Mouse (Mus musculus) hindbrain, embryonic 12.5 days (tissue): ENCODE data around the gene Xpot. TPM values are rescaled to one million over a fixed set of nuclear protein-coding genes. Genes with fewer than 3 reads are reported as not detected.
A peak's percentile ranks its signal among the peaks of the same experiment; 100 is the strongest.

Source experiments
- ATAC-seq: fragments of 200-750 bp; cut with Nextera tagmentation; 2 replicates; pipeline ENCODE4 v1.8.0; 2017; ENCODE audit warnings: moderate TSS enrichment; ENCODE audit not compliant: low FRiP score
- H3K27ac ChIP-seq: fragments of 300-500 bp; sonication (generic); 2 replicates; pipeline ENCODE4 v1.5.1; 2016; ENCODE audit warnings: mild to moderate bottlenecking
- H3K27me3 ChIP-seq: fragments of 300-500 bp; sonication (generic); 2 replicates; pipeline ENCODE4 v1.6.1; 2016; ENCODE audit warnings: mild to moderate bottlenecking
- H3K36me3 ChIP-seq: fragments of 300-500 bp; sonication (generic); 2 replicates; pipeline ENCODE4 v1.6.1; 2016; ENCODE audit warnings: mild to moderate bottlenecking
- H3K4me1 ChIP-seq: fragments of 300-500 bp; sonication (generic); 2 replicates; pipeline ENCODE4 v1.6.1; 2016
- H3K4me2 ChIP-seq: fragments of 300-500 bp; sonication (generic); replicated peaks from 2 replicates; pipeline ENCODE4 v1.6.1; 2016; ENCODE audit warnings: mild to moderate bottlenecking
- H3K4me3 ChIP-seq: fragments of 300-500 bp; sonication (generic); 2 replicates; pipeline ENCODE4 v1.5.1; 2016; ENCODE audit warnings: mild to moderate bottlenecking
- H3K9ac ChIP-seq: fragments of 300-500 bp; sonication (generic); 2 replicates; pipeline ENCODE4 v1.6.1; 2016; ENCODE audit warnings: mild to moderate bottlenecking, moderate library complexity
- H3K9me3 ChIP-seq: fragments of 300-500 bp; sonication (generic); replicated peaks from 2 replicates; pipeline ENCODE4 v1.6.1; 2016; ENCODE audit warnings: mild to moderate bottlenecking
- WGBS: fragments of 180-500 bp; shearing (Covaris S2); methylation state at CpG from one replicate; pipeline ENCODE4 v1.1.7; 2016; 5-methylcytosine and 5-hydroxymethylcytosine counted together
- polyA plus RNA-seq: library from polyadenylated mRNA; unstranded; fragments of >200 nt; fragmentation: Nextera tagmentation; extraction: Ambion mirVana; gene quantifications from 2 replicates; pipeline ENCODE4 v1.2.1, GENCODE M21; 2016

Gene Xpot
- polyA plus RNA-seq, 1 experiment from 2014 or later = 50.6 TPM

DNA sequence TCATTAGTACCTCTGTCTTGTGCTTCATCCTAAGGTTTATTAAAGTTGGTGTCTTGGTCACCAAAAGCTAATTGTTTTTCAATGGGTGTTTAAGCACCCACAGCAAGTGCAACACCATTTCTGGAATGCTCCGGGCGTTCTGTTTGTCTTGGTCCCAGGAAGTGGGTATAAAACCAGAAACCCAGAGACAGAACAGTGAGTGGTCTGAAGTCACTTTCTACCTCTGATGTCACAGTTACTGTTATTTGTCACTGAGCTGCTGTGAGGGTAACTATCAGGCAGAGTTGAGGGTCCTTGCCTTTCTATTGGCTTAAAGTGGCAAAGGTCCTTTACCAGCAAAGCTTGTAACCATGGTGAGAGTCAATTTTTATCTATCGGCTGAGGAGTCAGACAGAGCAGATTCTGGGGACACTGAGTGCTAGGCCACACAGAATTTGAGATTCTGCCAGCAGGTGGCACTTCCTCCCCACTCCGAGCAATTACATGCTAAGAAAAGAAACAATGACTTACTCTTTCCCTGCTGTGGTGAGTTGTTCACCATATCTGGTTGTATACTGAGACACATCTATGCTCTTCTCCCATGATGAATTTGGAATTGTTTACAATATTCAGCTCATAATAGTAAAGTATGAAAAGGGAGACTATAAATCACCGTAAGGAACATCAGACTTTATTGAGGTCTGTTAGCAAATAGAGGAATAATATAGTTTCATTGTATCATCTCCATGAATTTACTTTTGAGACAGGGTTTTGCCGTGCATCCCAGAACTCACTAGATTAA, 14.2 kb upstream of the Xpot start:
- Histone ChIP-seq H3K4me2 (peak overlapping the region; percentile 95), H3K4me3 (no peak overlapping the region), H3K9ac (no peak overlapping the region), H3K4me1 (peaks cover 17% of the 10 kb centered on the region), H3K36me3 (no peaks in the 10 kb centered on the region), H3K27me3 (peaks cover 41% of the 10 kb centered on the region), H3K9me3 (no peaks in the 10 kb centered on the region), H3K27ac (no peak overlapping the region)
- peak; percentile 79 for ATAC-seq
- whole genome bisulfite sequencing = 49% methylated on average over 6 of the region's 6 CpGs

DNA sequence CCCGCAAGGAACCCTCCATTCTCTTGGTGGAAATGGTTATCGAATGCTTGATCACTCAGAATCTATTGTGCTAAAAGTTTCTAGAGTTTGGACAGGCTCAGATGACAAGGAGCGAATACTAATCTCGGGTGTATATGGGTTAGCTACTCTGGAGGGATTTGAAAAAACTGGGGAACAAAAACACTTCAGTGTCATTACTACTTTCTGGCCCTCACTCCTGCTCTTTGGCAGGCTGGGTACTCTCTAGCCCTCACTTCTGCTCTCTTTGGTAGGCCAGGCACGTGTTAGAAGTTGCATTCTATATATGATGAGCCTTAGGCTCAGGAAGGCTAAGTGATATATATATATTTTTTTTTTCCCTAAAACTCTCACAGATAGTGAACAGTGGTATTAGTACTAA, 13.4 kb upstream of the Xpot start:
- Histone ChIP-seq H3K4me2 (no peak overlapping the region), H3K36me3 (no peaks in the 10 kb centered on the region), H3K9ac (no peak overlapping the region), H3K4me1 (peaks cover 17% of the 10 kb centered on the region), H3K27ac (no peak overlapping the region), H3K27me3 (peaks cover 41% of the 10 kb centered on the region), H3K4me3 (no peak overlapping the region), H3K9me3 (no peaks in the 10 kb centered on the region)
- no peak for ATAC-seq
- 79% methylated on average over 5 of the region's 5 CpGs for WGBS

DNA sequence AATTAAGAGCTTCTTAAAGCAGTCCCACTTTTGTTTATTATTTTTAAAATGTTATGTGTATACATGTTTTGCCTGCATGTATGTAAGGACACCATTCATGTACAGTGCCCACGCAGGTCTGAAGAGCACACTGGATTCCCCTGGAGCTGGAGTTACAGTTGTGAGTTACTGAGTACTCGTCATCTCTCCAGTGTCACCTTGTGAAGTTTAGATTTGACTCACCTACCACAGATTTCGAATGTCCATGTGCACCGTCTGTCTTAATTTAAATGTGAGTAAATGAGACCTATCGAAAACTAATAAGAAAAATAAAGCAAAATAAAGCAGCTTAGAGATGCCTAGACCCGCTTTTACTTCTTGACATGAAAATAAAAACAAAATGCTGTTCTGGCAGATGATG, 10.1 kb upstream of the Xpot start:
- ATAC-seq = no peak
- no peak overlapping the region for H3K4me3 ChIP-seq
- H3K4me2 ChIP-seq = no peak overlapping the region
- H3K9ac ChIP-seq = no peak overlapping the region
- no peaks in the 10 kb centered on the region for H3K36me3 ChIP-seq
- peaks cover 10% of the 10 kb centered on the region for H3K27me3 ChIP-seq
- 90% methylated on average over 6 of the region's 6 CpGs for WGBS
- peaks cover 6% of the 10 kb centered on the region; the same call in 1 of the 2 replicates for H3K4me1 ChIP-seq
- no peaks in the 10 kb centered on the region for H3K9me3 ChIP-seq
- H3K27ac ChIP-seq = no peak overlapping the region

DNA sequence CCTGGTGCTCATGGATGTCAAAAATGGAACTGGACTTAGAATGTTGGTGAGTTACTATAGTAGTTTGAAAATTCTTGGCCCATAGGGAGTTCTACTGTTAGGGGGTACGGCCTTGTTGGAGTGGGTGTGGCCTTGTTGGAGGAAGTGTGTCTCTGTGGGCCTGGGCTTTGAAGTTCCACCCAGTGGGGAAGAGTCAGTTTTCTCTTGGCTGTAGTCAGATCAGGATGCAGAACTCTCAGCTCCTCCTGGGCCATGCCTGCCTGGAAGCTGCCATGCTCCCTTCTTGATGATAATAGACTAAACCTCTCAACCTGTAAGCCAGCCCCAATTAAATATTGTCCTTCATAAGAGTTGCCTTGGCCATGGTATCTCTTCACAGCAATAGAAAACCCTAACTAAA, 8.0 kb upstream of the Xpot start:
- H3K36me3 ChIP-seq = no peaks in the 10 kb centered on the region
- 57% methylated on average over 1 of the region's 1 CpGs for WGBS
- no peak overlapping the region for H3K4me2 ChIP-seq
- no peak overlapping the region for H3K9ac ChIP-seq
- H3K4me3 ChIP-seq = no peak overlapping the region
- no peaks in the 10 kb centered on the region for H3K4me1 ChIP-seq
- ATAC-seq = no peak
- H3K9me3 ChIP-seq = no peaks in the 10 kb centered on the region
- H3K27ac ChIP-seq = no peak overlapping the region
- no peaks in the 10 kb centered on the region; the same call in 1 of the 2 replicates for H3K27me3 ChIP-seq

DNA sequence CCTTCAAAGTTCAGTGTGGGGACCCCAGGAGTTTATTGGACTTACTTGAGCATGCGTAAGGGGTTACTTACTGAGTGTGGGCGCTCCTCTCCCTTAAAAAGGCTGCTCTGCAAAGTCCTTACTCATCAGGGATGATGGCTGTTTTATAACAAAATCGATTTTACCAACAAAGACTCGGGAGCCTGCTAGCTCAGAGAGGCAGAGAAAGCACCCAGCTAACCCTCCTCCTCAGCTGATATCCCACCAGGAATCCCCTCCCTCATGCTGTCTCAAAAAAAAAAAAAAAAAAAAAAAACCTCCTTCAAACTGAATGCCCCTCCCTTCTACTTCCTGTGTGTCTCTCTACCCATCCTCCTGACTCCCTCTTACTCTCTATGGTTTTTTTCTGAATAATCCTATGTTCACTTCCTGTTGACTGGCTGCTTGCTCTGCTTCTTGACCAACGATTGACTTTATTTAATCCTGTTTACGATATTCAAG, 2.5 kb upstream of the Xpot start:
- no peaks in the 10 kb centered on the region for H3K9me3 ChIP-seq
- no peak for ATAC-seq
- WGBS = 88% methylated on average over 6 of the region's 6 CpGs
- H3K4me3 ChIP-seq = no peak overlapping the region
- no peak overlapping the region for H3K4me2 ChIP-seq
- H3K27me3 ChIP-seq = no peaks in the 10 kb centered on the region
- H3K36me3 ChIP-seq = no peaks in the 10 kb centered on the region
- peaks cover 10% of the 10 kb centered on the region for H3K4me1 ChIP-seq
- no peak overlapping the region for H3K27ac ChIP-seq
- no peak overlapping the region for H3K9ac ChIP-seq

DNA sequence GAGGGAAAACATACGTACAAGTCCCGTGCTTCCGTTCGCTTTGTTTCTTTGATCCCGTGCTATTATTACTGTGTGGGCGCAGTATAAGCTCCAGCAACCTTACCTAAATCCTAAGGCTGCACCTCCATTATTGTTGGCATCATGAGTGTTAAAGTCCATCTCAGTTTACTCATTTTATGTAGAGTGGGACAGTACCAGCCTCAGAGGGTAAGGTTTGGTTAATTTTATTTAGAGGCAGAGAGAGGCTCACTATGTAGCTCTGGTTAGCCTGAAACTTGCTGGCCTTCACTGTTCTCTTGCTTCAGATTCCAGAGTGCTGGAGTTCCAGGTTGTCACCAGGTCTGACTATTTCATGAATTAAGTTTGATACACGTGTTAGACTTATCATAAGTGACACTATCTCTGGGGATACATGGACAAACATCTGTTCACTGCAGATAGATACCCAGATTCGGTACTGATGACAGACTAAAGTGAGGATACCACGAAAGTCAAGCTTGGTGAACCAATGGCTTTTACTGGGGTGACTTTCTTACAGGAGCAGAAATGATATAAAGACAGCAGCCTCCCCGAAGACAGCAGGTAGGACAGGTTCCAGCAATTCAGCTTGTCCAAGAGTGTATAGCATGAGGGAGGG, 1.2 kb upstream of the Xpot start:
- Histone ChIP-seq H3K4me3 (no peak overlapping the region), H3K4me2 (no peak overlapping the region)

DNA sequence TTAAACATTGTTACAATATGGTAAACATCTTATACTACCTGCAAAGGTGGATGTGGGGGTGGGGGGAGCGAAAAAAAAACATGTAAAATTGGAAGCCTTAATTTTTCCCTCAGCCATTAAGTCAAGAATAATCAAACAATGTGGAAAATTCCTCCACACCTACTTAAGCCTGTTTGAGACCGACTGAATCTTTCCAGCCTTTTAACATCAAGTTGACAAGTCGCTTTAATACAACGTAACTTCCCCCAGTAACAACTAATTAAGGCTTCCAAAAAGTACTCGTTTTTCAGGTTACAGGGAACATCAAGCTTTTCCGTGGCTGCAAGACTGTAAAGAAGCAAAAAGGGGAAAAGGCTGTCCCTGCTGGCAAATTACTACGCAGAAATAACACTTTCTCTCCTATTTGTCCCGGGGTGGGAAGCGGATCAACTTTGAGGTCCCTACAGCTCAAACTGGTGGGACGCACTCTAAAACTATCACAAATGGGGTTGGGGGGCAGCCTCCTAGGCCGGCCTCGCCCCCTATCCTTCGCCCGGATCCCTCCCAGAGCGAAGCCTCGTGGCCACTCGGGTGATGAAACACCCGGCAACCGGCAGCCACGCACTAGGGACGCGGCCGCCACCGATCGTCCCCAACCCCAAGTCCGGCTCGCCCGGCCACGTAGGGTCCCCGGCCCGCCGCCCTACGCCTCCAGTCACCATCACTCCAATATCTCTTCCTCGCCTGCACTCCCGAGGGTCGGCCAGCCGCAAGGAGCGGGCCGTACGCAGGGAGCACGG, 536 bp downstream of the Xpot start:
- peak overlapping the region; percentile 74 for H3K4me3 ChIP-seq
- no peaks in the 10 kb centered on the region for H3K9me3 ChIP-seq
- peak overlapping the region; percentile 63 for H3K4me2 ChIP-seq
- peaks cover 21% of the 10 kb centered on the region for H3K36me3 ChIP-seq
- H3K27ac ChIP-seq = peak overlapping the region; percentile 90
- peaks cover 10% of the 10 kb centered on the region for H3K4me1 ChIP-seq
- no peaks in the 10 kb centered on the region for H3K27me3 ChIP-seq
- ATAC-seq = no peak
- peak overlapping the region; percentile 77 for H3K9ac ChIP-seq
- under 1% methylated on average over 41 of the region's 41 CpGs for WGBS

More for the DNA sequence above, 1.2 kb upstream of the Xpot start:
- 88% methylated on average over 10 of the region's 10 CpGs for WGBS
- Histone ChIP-seq H3K9me3 (no peaks in the 10 kb centered on the region), H3K9ac (no peak overlapping the region), H3K27ac (no peak overlapping the region), H3K4me1 (peaks cover 10% of the 10 kb centered on the region), H3K27me3 (no peaks in the 10 kb centered on the region), H3K36me3 (peaks cover 5% of the 10 kb centered on the region)
- no peak for ATAC-seq

DNA sequence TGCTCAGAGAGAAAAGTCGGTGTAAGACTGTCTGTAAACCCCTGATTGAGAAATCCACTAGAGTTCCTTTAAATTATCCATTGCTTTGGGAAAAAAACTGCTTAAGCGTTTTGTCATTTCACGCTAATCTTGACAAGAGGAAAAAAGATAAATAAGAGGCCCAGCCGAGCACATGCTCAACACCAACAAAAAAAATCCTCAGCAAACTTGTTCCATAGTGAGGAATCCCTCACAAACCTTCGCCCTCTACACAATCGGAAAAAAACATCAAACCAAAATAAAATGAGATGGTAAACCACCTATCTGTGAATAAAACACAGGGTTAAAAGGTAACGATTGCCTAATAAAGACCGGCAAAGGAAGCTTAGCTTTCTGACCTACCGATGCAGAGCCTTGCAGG, 1.1 kb downstream of the Xpot start:
- ATAC-seq = no peak
- 24% methylated on average over 9 of the region's 9 CpGs for WGBS
- H3K9me3 ChIP-seq = no peaks in the 10 kb centered on the region
- no peaks in the 10 kb centered on the region for H3K27me3 ChIP-seq
- peaks cover 10% of the 10 kb centered on the region for H3K4me1 ChIP-seq
- peak overlapping the region; percentile 63 for H3K4me2 ChIP-seq
- peaks cover 24% of the 10 kb centered on the region for H3K36me3 ChIP-seq
- peak overlapping the region; percentile 74 for H3K4me3 ChIP-seq
- H3K9ac ChIP-seq = peak overlapping the region; percentile 77; the same call in 1 of the 2 replicates
- H3K27ac ChIP-seq = no peak overlapping the region

DNA sequence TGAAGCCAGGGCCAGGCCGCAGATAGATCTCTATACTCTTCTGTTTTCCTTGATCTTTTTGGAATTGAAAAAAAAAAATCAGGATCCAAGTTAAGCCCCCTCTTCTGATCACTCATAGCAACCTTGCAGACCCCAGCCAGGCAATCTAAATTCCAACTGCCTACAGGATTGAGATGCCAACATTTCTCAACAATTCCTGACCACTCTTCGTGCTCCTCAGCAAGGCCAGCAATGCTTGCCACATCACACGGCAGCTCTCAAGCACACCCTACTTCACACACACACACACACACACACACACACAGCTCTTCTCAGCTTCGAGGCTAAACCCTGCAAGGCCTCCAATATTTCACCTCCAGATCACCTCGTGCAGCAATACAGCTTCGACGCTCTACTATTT, 2.5 kb downstream of the Xpot start:
- ATAC-seq = no peak
- H3K36me3 ChIP-seq = peaks cover 30% of the 10 kb centered on the region
- no peaks in the 10 kb centered on the region for H3K27me3 ChIP-seq
- no peak overlapping the region for H3K4me2 ChIP-seq
- H3K9me3 ChIP-seq = no peaks in the 10 kb centered on the region
- no peak overlapping the region for H3K4me3 ChIP-seq
- no peak overlapping the region for H3K27ac ChIP-seq
- H3K4me1 ChIP-seq = peaks cover 10% of the 10 kb centered on the region
- WGBS = 90% methylated on average over 7 of the region's 7 CpGs
- no peak overlapping the region for H3K9ac ChIP-seq

DNA sequence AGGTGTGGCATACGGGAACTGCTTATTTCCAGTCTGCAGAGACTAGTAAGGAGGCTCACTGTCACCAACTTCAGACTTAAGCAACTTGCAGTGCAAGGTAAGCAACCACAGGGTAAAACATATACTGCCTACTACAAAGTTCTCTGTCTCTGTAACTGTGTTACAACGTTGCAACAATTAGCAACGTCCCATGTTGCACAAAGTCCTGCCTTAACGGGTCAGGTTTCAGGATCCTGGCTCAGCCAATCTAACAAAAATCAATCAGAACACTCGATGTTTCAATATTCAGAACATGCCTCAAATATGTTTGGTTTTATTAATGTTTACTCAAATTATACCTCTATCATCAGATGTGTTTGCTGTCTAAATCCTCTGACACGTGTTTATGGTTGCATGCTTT, 3.7 kb downstream of the Xpot start:
- Histone ChIP-seq H3K9ac (no peak overlapping the region), H3K27ac (no peak overlapping the region), H3K4me3 (no peak overlapping the region), H3K36me3 (peaks cover 42% of the 10 kb centered on the region), H3K27me3 (no peaks in the 10 kb centered on the region), H3K9me3 (no peaks in the 10 kb centered on the region), H3K4me2 (no peak overlapping the region), H3K4me1 (peaks cover 10% of the 10 kb centered on the region)
- 89% methylated on average over 6 of the region's 6 CpGs for WGBS
- no peak for ATAC-seq

DNA sequence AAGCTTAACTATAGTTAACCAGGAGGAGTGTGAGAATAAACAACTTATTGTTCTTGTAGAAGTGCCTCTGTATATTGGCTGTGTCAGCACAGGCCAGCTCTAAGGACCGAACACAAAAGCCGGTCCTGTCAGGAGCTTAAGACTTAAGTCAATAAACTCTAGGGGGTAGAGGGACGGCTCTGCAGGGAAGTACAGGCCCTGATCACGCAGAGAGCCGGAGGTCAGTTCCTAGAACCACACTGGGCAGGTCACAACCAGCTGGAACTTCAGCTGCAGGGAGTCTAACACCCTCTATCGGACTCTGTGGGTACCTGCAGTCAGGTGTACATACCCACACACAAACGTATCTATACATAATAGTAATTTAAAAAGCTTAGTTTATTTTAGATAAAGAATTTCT, 10.2 kb downstream of the Xpot start:
- ATAC-seq = no peak
- Histone ChIP-seq H3K9ac (no peak overlapping the region), H3K36me3 (peaks cover 78% of the 10 kb centered on the region), H3K27ac (no peak overlapping the region), H3K4me2 (no peak overlapping the region), H3K9me3 (no peaks in the 10 kb centered on the region), H3K4me1 (no peaks in the 10 kb centered on the region), H3K4me3 (no peak overlapping the region), H3K27me3 (no peaks in the 10 kb centered on the region)
- WGBS = 58% methylated on average over 7 of the region's 7 CpGs

DNA sequence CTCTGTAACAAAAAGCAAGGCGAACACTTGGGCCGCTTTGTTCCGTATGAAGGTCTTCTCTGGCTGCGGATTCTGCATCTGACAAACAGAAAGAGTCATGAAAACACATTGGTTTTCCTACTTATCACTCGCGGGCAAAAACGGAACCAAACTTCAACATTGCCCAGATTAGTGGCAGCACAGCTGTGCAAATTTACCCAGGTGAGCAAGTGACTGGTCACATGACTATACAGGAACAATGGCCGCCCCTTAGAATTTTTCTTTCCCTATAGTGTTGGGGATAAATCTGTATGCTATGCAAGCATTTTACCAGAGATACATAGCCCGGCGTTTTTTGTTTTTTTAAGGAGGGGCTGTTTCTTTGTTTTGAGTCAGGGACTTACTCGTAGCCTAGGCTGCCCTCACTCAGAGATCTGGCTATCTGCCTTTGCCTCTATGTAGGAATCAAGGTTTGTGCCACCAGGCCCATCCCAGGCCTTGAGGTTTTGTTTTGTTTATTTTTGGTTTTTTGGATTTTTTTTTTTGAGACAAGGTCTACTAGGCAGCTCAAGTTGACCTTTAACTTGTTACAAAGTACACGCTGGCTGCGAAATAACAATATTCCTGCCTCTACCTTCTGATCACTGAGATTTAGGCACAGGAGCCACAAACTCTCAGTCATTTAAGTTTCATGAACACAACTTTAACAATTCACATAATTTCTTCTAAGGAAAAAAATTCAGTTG, 10.8 kb downstream of the Xpot start:
- Histone ChIP-seq H3K9ac (no peak overlapping the region), H3K27ac (no peak overlapping the region), H3K27me3 (no peaks in the 10 kb centered on the region), H3K36me3 (peaks cover 77% of the 10 kb centered on the region), H3K4me2 (no peak overlapping the region), H3K9me3 (no peaks in the 10 kb centered on the region), H3K4me1 (no peaks in the 10 kb centered on the region), H3K4me3 (no peak overlapping the region)
- no peak for ATAC-seq
- 96% methylated on average over 13 of the region's 13 CpGs for WGBS
